Mouse (Mus musculus) cerebellum, adult (tissue): ENCODE results near the gene Strbp.

Experiments
- ATAC-seq: cut with Nextera tagmentation; 2 replicates; pipeline ENCODE4 v1.9.2; 2017; ENCODE audit warnings: mild to moderate bottlenecking, moderate library complexity, mixed read lengths; ENCODE audit not compliant: insufficient number of reproducible peaks, low FRiP score, low TSS enrichment

Strbp gene

DNA sequence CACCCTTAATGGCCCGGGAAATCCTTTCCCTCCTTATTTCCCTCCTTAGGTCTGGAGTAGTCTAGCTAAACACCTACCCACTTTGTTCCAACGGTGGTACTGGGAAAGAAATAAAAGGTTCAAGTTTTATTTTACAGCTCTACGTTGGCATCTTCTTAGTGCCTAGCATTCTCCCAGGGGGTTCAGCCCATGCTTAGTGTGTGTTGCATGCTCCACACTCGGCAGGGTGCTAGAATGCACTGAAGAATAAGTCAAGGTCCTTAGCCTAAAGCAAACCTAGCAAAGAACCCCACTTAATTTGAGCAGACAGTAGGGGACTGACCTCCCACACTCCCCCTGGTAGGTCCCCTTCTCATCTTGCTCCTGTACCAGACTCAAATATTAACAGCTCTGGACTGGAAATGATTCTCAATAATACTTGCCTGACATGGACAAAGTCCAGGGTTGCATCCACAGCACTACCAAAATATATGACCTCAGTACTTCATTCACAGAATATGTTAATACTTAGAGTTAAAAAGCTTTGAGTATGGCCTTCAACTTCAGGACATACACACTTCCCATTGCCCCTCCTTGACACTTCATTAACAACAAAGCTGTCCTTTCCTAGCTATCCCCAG is 592 bp upstream of the Strbp start:
- peak; percentile 7; the same call in 1 of the 2 replicates for ATAC-seq

DNA sequence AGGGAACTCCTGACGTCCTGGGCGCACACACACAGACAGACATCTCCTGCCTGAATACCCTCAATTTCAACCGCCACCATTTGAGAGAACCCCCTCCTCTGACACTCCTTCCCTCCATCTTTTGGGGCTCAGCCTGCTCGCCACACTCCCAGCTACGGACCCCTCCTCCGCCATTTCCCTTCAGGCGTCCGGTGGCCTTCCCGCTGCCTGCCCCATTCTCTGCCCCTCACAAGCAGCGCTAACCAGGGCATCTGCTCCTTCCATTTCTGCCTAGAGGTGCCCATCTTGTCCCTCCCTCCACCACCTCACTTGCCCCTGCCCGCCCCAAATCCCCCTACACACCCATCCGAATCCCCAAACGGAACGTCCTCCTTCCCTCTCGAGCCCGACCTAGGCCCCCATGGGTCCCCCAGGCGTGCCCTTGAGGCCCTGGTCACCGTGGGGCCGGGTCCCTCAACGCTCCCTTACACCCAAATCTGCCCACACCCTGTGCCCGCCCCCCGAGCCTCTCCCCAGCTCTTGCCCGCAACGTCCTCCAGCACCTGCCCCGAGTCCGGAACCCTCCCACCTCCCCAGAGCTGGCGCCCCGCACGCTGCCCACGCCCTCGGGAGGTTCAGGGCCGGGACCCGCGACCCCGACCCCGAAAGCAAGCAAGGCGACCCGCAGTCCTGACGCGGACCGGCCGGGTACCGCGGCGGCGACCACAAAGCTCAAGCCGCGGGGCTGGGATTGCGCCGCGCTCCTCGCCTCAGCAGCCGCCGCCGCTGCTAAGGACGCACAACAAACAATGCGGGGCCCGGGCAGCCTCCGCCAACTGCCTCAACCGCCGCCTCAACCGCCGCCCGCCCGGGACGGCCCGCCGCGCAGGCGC is 1.1 kb downstream of the Strbp start:
- peak; percentile 2; the same call in 1 of the 2 replicates for ATAC-seq

DNA sequence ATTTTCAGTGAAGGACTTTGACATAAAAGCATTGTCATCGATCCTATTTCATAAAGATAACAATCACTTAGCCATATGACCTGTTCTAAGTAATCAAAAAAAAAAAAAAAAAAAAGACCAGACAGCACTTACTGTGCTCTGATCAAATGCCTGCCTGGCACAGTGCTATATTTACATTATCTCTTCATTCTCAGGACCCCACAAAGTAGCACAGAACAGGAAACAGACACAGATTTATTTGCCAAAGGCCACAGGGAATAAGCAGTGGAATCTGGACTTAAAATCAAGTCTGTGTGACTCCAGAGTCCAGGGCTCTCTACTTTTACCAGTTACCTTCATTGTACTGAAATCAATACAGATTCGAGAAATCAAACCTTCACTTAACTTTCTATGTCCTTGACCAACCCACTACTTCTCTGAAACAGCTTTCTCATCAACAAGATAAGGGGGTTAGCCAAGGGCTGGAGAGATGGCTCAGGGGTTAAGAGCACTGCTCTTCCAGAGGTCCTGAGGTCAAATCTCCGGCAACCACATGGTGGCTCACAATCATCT is 14.5 kb downstream of the Strbp start:
- no peak for ATAC-seq

DNA sequence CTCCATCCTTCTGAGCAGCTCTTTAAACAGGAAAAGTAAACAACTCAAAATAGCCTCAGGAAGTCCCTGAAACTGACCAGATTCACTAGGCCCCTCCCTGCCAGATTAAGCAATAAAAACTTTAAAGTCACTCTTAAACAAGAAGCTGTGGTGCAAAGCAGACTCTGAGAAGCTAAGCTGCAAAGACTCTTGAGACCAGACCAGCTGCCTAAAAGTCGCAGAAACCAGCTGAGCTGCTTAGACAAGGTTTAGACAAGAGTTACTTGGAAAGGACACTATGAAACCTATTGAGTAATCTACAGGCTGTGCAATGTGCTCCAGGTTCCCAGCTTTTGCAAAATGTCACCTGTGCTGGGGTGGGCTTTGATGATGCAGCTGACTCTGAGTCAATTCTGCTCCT is 16.6 kb downstream of the Strbp start:
- ATAC-seq, result no peak

DNA sequence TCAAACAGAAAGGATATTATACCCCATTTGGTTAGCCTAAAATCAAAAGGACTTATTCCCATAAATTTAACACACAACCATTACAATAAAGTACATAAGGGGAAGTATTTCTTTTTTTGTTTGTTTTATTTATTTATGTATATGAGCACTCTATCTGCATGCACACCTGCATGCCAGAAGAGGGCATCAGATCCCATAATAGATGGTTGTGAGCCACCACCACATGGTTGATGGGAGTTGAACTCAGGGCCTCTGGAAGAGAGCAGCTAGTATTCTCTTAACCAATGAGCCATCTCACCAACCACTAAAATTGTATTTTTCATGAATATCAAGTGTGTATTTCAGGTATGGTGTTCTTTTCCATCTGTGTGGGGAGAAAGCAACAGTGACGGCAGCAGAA is 18.8 kb downstream of the Strbp start:
- no peak for ATAC-seq

DNA sequence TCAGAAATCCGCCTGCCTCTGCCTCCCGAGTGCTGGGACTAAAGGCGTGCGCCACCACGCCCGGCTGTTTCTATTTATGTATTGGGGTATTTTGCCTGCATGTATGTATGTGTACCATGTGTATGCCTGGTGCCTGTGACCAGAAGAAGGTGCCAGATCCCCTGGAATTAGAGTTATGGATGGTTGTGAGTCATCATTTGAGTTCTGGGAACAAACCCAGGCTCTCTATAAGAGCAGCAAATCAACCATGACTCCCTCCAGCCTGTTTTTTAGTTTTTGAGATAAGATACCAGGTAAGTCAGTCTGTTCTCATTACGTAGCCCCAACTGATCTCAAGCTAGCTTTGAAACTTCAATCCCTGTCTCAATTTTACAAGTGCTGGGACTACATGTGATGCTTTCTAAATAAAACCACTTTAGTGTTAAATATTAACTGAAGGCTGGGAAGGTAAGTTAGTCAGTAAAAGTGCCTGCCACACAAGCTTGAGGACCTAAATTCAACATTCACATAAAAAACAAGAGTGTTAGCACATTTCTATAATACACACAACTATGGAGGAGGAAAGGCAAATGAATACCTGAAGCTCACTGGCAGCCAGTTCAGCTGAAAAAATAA is 21.4 kb downstream of the Strbp start:
- no peak for ATAC-seq

DNA sequence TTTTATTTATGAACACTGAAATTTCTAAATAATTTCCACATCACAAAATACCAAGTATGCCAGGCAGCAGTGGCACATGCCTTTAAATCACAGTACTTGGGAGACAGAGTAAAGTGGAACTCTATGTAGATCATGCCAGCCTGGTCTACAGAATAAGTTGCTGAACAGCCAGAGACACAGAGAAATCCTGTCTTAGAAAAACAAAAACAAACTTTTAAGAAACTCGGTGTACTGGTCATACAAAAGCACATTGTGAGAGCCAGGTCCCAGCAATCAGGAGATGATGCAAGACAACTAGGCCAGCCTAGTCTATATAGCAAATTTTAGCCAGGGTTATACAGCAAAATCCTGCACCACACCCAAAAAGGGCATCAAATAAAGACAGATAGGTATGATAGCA is 52.6 kb downstream of the Strbp start:
- no peak for ATAC-seq

DNA sequence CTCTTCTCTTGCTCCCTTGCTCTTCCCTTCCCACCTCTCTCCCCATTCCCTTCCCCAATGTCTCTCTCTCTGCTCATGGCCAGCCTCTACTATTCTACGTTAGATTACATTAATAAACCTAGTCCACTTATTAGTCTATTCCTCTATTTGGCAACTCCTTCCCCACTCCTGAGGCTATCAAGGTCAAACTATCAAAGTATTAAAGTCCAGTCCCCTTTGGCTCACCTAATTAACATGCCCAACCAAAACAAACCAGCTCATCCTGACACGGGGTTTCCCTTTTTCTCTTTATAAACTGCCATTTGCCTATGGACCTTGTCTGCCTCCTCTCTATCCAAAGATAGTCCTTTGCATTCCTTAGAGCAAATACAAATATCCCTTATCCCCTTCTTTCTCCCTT is 54.1 kb downstream of the Strbp start:
- ATAC-seq, result no peak

DNA sequence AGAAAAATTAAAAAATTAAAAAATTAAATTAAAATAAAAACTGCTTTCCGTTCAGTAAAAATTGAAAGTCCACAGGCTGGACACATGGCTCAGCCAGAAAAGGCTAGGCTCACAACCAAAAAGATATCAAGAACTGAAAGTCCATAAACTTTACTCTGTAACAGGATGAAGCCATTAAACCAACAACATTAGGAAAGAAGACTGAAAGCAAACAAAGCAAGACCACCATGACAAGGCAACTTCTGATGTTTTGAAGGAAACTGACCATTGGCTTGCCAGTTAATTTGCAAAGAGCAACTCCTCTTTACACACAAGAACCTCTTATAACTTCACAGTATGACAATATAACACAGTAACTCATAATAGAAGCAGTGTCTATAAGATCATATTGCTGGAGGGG is 54.7 kb downstream of the Strbp start:
- no peak for ATAC-seq

DNA sequence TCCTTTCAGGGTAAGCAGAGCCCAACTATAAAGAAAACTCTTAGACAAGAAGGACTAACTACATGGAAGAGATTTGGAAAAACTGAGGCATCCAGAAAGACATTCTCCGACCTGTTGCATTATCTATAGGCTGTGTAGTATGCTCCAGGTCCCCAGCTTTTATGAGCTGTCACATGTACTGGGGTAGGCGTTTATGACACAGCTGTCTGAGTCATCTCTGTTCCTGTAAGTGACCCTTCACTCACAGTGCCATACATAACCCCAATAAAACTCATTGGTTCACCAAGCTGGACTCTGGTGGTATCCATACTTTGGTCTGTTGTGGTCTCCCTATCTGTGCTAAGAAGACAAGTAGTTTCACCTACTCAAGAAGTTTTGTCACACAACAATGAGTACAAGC is 80.3 kb downstream of the Strbp start:
- no peak for ATAC-seq

DNA sequence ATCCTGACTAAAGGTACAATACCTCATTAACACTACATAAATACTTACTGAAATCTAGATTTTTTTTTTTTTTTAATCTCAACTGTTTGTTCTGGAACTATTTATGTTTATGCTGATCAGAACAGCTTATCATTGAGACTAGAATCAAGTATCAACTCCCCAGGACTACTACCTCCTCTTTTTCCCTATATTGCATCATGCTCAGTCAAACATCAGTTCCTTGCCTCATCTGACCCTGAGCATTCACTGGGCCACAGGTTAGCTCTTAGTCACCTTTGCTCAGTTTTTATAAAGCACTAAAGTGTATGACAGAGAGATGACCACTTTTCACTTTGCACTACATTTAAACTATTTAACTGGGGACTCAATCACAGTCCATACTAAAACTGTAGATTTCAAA is 115.7 kb downstream of the Strbp start:
- ATAC-seq, result no peak

DNA sequence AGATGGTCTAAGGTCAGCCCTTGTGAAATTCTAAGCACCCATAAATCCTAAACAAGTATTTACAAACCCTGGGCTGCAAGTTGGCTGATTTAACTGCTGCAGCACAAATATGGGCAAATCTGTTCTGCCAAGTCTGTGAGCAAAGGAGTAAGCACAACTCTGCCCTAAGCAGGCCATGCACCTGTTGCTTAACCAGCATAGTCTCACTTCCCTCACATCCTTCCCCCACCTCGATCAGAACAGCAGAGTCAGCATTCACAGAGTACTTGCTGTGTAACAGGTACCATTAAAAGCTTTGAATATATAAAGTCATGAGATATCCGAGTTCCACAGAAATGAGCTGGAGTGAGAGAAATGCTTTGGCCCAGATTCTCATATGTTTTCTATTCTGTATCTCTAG is 125.5 kb downstream of the Strbp start:
- ATAC-seq, result no peak

DNA sequence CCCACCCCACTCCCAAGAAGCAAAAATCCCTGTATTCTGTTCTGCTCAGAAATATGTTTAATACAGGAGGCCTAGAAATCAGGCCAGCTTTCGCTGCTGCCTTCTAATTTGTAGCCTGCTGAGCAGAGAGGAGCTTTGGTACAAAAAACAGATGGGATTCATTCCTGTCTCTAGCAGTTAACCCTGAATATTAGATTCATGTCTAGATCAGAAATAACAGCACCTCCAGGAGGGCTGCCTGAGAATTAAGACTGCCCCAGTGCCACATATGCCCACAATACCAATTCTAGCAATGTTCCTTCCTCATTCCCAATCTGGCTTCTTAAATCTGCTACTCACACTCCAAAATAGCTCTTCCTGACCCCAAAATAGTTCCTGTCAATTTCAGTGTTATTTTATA is 127.0 kb downstream of the Strbp start:
- ATAC-seq, result peak; percentile 97

DNA sequence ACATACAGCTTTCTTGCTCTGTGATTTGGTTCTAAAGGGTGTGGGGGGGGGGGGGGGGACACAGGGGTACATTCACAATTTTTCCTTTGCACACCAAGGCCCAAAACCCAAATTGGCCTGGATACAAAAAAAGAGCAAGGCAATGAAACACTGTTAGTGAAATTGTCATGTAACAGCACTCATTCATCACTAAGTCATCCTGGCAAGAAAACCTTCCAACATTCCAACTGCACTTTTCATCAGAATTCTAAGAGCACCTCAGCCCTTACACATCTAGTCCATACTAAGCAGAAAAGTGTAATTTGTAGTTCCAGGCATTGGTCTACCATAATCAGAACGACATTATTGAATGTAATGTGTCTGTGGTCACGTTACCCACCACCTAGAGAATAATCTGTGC is 131.5 kb downstream of the Strbp start:
- ATAC-seq, result no peak

DNA sequence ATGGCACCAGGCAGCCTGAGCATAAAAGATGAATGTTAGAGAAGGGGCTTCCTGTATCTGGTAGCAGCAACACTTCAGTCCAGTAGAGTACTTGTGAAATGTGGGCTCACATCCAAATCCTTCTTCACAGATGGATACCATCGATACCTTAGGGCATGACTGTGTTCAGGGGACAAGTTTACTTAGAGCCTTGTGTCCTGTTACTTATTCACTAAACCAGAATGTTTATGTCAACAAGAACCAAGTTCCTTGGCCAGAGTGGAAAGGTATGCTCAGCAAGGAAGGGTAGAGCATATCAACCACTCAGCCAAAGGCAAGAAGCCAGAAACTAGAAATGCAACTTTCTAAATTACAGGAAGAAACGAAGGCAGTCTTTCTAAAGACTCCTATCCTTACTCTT is 133.0 kb downstream of the Strbp start:
- ATAC-seq, result no peak

DNA sequence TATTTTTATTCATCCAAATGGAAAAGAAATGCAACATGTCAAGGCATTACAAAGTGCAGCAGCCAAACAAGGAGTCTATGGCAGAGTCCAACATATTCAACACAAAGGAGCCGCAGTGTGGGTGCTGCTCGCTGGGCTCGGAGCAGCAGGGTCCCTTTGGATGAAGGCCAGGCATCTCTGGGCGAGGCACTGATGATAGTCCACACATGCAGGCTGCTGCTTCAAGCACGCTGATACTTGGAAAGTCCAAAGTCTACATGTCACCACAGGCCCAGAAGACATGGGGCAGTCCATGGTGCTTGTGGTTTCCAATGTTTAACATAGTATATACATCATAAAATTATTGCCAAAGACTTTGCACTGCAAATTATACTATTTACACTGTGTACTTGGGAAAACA is 133.8 kb downstream of the Strbp start:
- no peak for ATAC-seq

DNA sequence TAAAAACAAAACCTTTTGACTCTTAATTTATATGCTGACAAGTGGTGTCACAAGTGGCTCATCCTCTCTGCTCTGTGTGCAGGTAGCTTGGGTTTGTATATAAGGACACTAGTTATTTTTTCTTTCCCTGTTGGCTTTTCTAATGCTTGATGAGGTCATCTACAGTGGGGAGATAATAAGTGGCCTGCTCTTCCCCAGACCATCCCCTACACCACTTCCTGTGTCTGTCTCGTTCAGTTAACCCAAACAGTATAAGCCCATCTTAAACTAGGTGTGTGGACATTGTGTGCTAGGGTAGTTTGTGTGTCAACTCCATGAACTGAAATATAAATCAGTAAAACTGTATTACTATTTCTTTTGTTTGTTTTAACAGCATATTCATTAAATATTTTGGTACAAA is 137.6 kb downstream of the Strbp start:
- ATAC-seq, result no peak

DNA sequence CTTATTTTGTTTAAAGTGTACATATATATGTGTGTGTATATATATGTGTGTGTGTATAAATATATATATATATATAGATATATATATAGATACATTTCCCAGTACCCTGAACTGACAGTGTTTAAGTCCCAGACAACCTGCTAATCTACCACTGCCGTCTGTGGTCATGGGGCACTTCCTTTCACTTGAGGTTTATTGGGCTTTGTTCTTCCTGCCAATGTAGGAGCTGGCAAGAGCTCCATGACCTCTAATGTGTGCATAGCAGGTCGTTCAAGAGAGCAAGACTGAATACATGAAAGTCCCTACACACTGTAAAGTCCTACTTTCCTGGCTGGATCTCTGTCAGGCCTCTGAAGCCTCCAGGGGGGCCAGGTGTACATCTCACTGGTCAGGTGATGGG is 138.1 kb downstream of the Strbp start:
- ATAC-seq, result no peak

DNA sequence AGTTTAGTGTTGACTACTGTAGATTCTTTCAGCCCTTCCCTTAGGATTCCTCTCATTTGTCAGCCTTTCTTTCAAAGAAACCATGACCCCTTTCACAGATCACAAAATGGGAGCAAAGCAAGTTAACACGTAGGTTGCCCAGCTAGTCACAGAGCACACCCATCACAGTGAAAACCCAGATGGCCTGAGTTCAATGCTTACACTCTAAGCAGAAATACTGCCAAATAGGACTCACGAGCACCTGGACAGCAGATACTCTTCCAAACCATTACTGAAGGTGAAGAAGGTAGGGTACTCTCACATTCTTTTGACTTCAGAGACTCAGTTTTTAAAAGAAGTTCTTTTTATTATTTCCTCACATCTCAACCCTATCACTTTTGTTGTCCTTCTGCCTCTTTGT is 147.3 kb downstream of the Strbp start:
- ATAC-seq, result no peak

DNA sequence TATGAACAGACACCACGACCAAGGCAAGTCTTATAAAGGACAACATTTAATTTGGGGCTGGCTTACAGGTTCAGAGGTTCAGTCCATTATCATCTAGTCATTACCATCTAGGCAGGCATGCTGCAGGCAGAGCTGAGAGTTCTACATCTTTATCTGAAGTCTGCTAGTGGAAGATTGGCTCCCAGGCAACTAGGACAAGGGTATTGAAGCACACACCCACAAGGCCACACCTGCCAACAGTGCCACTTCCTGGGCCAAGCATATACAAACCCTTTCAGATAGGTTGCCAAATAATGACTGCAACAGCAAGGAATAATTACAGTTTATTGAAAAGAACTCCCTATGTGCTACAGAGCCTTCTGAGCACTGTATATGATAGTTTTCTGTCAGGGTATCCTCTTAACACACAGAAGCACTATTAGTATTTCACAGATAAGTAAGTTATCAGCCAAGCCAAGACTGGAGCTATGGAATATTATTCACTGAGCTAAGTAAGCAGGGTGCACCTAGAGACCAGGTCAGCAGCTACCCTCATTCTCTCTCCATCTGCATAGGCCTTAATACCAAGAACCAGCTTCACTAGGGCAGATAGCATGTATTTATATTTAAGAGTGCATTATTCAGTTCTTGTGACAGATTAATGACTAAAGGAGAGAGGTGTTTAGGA is 154.2 kb downstream of the Strbp start:
- ATAC-seq, result peak; percentile 68; the same call in 1 of the 2 replicates

DNA sequence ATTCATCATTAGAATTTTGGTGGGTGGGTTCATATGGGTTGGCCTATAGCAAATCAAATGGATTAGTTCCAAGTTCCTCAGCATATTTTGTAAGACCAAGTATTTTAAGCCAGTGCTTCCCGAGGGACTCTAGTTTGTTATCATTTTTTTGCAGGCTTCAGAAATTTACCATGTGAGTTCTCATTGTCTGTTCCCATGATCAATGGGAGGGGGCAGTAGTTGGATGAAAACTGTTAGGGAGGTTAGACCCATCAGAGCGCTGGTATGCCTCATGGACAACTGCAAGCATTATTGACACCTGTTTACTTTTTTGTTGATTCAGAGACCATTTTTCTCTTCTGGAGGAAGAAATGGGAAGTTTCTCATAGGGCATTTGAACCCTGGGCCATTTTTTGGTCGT is 172.0 kb downstream of the Strbp start:
- no peak for ATAC-seq
